Mouse (Mus musculus) CH12.LX (cell line): Measurements from ENCODE around the gene Kcnh4. TPM values are rescaled to one million over a fixed set of nuclear protein-coding genes. Genes with fewer than 3 reads are reported as not detected.

Experiments
- DNase-seq: peaks from one replicate; pipeline ENCODE4 v3.0.0-alpha.2; 2013; ENCODE audit errors: extremely low read depth
- H3K27ac ChIP-seq: 2 replicates; pipeline ENCODE4 v1.5.1; 2012; ENCODE audit warnings: low read depth, mild to moderate bottlenecking, control low read depth, moderate library complexity; ENCODE audit not compliant: insufficient read depth
- H3K27me3 ChIP-seq: replicated peaks from 2 replicates; pipeline ENCODE3; 2012; ENCODE audit warnings: inconsistent platforms
- H3K36me3 ChIP-seq, 2 experiments: replicated peaks in 1 of 2; 2 replicates each; pipeline versions ENCODE3 to v1.6.1; 2012; ENCODE audit warnings: inconsistent platforms in 1 of 2, low read length in 1 of 2, mild to moderate bottlenecking in 1 of 2, mixed read lengths in 1 of 2, moderate library complexity in 1 of 2; ENCODE audit not compliant: control insufficient read depth in 1 of 2, insufficient read depth in 1 of 2
- H3K4me1 ChIP-seq, 2 experiments: 2 replicates each; pipeline ENCODE4 v1.6.1; 2012; ENCODE audit warnings: inconsistent platforms in 1 of 2, moderate library complexity in 1 of 2; ENCODE audit not compliant: insufficient read depth in 2 of 2, control insufficient read depth in 1 of 2
- H3K4me2 ChIP-seq: 2 replicates; pipeline ENCODE4 v1.6.1; 2012; ENCODE audit warnings: low read depth, mild to moderate bottlenecking, control low read depth; ENCODE audit not compliant: poor library complexity, insufficient read depth, severe bottlenecking
- H3K4me3 ChIP-seq, 3 experiments: fragments of 150-350 bp in 1 of 3; sonication (generic) in 1 of 3; replicated peaks in 1 of 3; 2 replicates each; pipeline versions ENCODE3 to v1.5.1; 2011 to 2012; ENCODE audit warnings: low read depth in 2 of 3, low read length in 2 of 3, mild to moderate bottlenecking in 2 of 3, moderate library complexity in 2 of 3, control low read depth in 1 of 3, improper control_type of control experiment in 1 of 3, inconsistent platforms in 1 of 3, mixed read lengths in 1 of 3; ENCODE audit not compliant: poor library complexity in 1 of 3
- H3K79me2 ChIP-seq: replicated peaks from 2 replicates; pipeline ENCODE4 v1.6.1; 2012; ENCODE audit warnings: mild to moderate bottlenecking, moderate library complexity; ENCODE audit not compliant: control insufficient read depth, poor library complexity, insufficient read depth, severe bottlenecking; ENCODE audit errors: extremely low read depth
- H3K9ac ChIP-seq: 2 replicates; pipeline ENCODE4 v1.6.1; 2012; ENCODE audit warnings: low read depth, mild to moderate bottlenecking, control low read depth, moderate library complexity; ENCODE audit not compliant: insufficient read depth
- H3K9me3 ChIP-seq: replicated peaks from 2 replicates; pipeline ENCODE3; 2012; ENCODE audit warnings: low read length, inconsistent platforms, mixed read lengths
- BHLHE40 ChIP-seq: IDR thresholded peaks from 2 replicates; pipeline ENCODE4 v1.6.1; 2011; ENCODE audit warnings: mild to moderate bottlenecking, low read depth, low read length, improper control_type of control experiment
- CHD1 ChIP-seq: IDR thresholded peaks from 2 replicates; pipeline ENCODE4 v1.6.1; 2012; ENCODE audit warnings: low read depth, low read length, improper control_type of control experiment, inconsistent platforms
- ELF1 ChIP-seq: IDR thresholded peaks from 2 replicates; pipeline ENCODE4 v1.6.1; 2014; ENCODE audit warnings: low read depth, mild to moderate bottlenecking, inconsistent platforms, low read length, improper control_type of control experiment
- EP300 ChIP-seq: IDR thresholded peaks from 2 replicates; pipeline ENCODE4 v1.6.1; 2011; ENCODE audit warnings: low read length, improper control_type of control experiment
- ETS1 ChIP-seq: conservative IDR thresholded peaks from 2 replicates; pipeline ENCODE4 v1.6.1; 2012; ENCODE audit warnings: low read depth, mild to moderate bottlenecking, inconsistent platforms, low read length, improper control_type of control experiment, moderate library complexity
- HCFC1 ChIP-seq: IDR thresholded peaks from 2 replicates; pipeline ENCODE4 v1.6.1; 2012; ENCODE audit warnings: low read depth, mild to moderate bottlenecking, inconsistent platforms, low read length, improper control_type of control experiment
- IRF4 ChIP-seq: IDR thresholded peaks from 2 replicates; pipeline ENCODE4 v1.6.1; 2014; ENCODE audit warnings: low read depth, mild to moderate bottlenecking, inconsistent platforms, low read length, improper control_type of control experiment
- JUN ChIP-seq: IDR thresholded peaks from 2 replicates; pipeline ENCODE4 v1.6.1; 2011; ENCODE audit warnings: low read depth, mild to moderate bottlenecking, low read length, improper control_type of control experiment, moderate library complexity; ENCODE audit not compliant: insufficient read depth
- JUND ChIP-seq: conservative IDR thresholded peaks from 2 replicates; pipeline ENCODE4 v1.6.1; 2011; ENCODE audit warnings: low read depth, low read length, improper control_type of control experiment
- KAT2A ChIP-seq: IDR thresholded peaks from 2 replicates; pipeline ENCODE4 v1.6.1; 2012; ENCODE audit warnings: low read length, improper control_type of control experiment, inconsistent platforms; ENCODE audit not compliant: insufficient replicate concordance
- MAX ChIP-seq: IDR thresholded peaks from 2 replicates; pipeline ENCODE4 v1.6.1; 2011; ENCODE audit warnings: low read length, improper control_type of control experiment
- MAZ ChIP-seq: IDR thresholded peaks from 2 replicates; pipeline ENCODE4 v1.6.1; 2012; ENCODE audit warnings: low read depth, mild to moderate bottlenecking, inconsistent platforms, low read length, improper control_type of control experiment, moderate library complexity
- MXI1 ChIP-seq: IDR thresholded peaks from 2 replicates; pipeline ENCODE4 v1.6.1; 2011; ENCODE audit warnings: mild to moderate bottlenecking, low read depth, low read length, improper control_type of control experiment
- PAX5 ChIP-seq: IDR thresholded peaks from 2 replicates; pipeline ENCODE4 v1.6.1; 2012; ENCODE audit warnings: low read length, inconsistent platforms, mixed read lengths
- POLR2AphosphoS2 ChIP-seq: IDR thresholded peaks from 2 replicates; pipeline ENCODE4 v1.6.1; 2011; ENCODE audit warnings: low read depth, low read length, improper control_type of control experiment
- RCOR1 ChIP-seq: conservative IDR thresholded peaks from 2 replicates; pipeline ENCODE4 v1.6.1; 2012; ENCODE audit warnings: low read depth, mild to moderate bottlenecking, inconsistent platforms, low read length, improper control_type of control experiment
- SIN3A ChIP-seq: IDR thresholded peaks from 2 replicates; pipeline ENCODE4 v1.6.1; 2012; ENCODE audit warnings: low read length, improper control_type of control experiment, inconsistent platforms
- SMC3 ChIP-seq: IDR thresholded peaks from 2 replicates; pipeline ENCODE4 v1.6.1; 2011; ENCODE audit warnings: low read depth, low read length, improper control_type of control experiment
- USF1 ChIP-seq: IDR thresholded peaks from 2 replicates; pipeline ENCODE4 v1.6.1; 2014; ENCODE audit warnings: low read depth, mild to moderate bottlenecking, inconsistent platforms, low read length, improper control_type of control experiment
- USF2 ChIP-seq: conservative IDR thresholded peaks from 2 replicates; pipeline ENCODE4 v1.6.1; 2011; ENCODE audit warnings: low read depth, low read length, improper control_type of control experiment
- ZC3H11A ChIP-seq: IDR thresholded peaks from 2 replicates; pipeline ENCODE4 v1.6.1; 2012; ENCODE audit warnings: low read depth, mild to moderate bottlenecking, inconsistent platforms, low read length, improper control_type of control experiment
- ZMIZ1 ChIP-seq: IDR thresholded peaks from 2 replicates; pipeline ENCODE4 v1.6.1; 2012; ENCODE audit warnings: low read depth, mild to moderate bottlenecking, inconsistent platforms, low read length, improper control_type of control experiment
- dilution Hi-C: fragments of 300-500 bp; cut with MboI; formaldehyde crosslinking; loops from 2 replicates; pipeline ENCODE4 v1.14.3; 2020; ENCODE audit warnings: low sequenced_read_pairs; ENCODE audit not compliant: extremely low pct_unique_long_range_greater_than_20kb, extremely low pct_ligation_motif_present
- in situ Hi-C: fragments of 300-500 bp; cut with MboI; formaldehyde crosslinking; loops from 3 replicates; pipeline ENCODE4 v1.14.3; 2019; ENCODE audit warnings: low sequenced_read_pairs, low pct_ligation_motif_present, low pct_unique_long_range_greater_than_20kb, mixed read lengths
- polyA plus RNA-seq: library from polyadenylated mRNA; unstranded; fragments of >175 nt; gene quantifications from 2 replicates; pipeline ENCODE4 v1.2.1, GENCODE M21; 2012; ENCODE audit warnings: low read depth; ENCODE audit not compliant: insufficient read length
- total RNA-seq, 2 experiments: library from RNA; depleted of rRNA; stranded (reverse); fragments of 300-350 nt in 1 of 2; fragments of >200 nt in 1 of 2; gene quantifications; 2 replicates each; pipeline ENCODE4 v1.2.3; 2012 to 2014

The Kcnh4 gene
- total and polyA plus RNA-seq, 3 experiments = 0.87 to 4.0 (median 2.2) TPM

- no peak overlapping the region for H3K27ac ChIP-seq
- no peak overlapping the region for H3K4me2 ChIP-seq
- no peak overlapping the region for H3K4me3 ChIP-seq
- H3K27me3 ChIP-seq = no peaks in the 10 kb centered on the region
- no peaks in the 10 kb centered on the region for H3K9me3 ChIP-seq
- peaks cover 44% of the 10 kb centered on the region for H3K79me2 ChIP-seq
- DNase-seq = no peak
- dilution Hi-C loops = no loop called here
- in situ Hi-C loops = no loop called here
- peaks cover 30 to 81% of the 10 kb centered on the region in 2 experiments for H3K36me3 ChIP-seq
- H3K4me1 ChIP-seq = peaks cover 8 to 62% of the 10 kb centered on the region in 2 experiments
- H3K9ac ChIP-seq = no peak overlapping the region
- TF ChIP-seq RCOR1 = no peak
Observed at GRCm38 (mm10) chr11:100721776-100722492, 37.8 kb downstream of the Kcnh4 start.

GRCm38 (mm10) chr11:100721254-100721653, 38.5 kb downstream of the Kcnh4 start:
- no peak overlapping the region for H3K4me2 ChIP-seq
- H3K79me2 ChIP-seq = peaks cover 41% of the 10 kb centered on the region
- dilution Hi-C loops (no loop called here), in situ Hi-C loops (no loop called here)
- peaks cover 35 to 88% of the 10 kb centered on the region in 2 experiments for H3K36me3 ChIP-seq
- no peak for DNase-seq
- no peak overlapping the region for H3K9ac ChIP-seq
- H3K4me3 ChIP-seq = no peak overlapping the region
- H3K27me3 ChIP-seq = no peaks in the 10 kb centered on the region
- TF ChIP-seq MAZ (no peak), ZC3H11A (no peak), IRF4 (no peak), JUND (no peak), ELF1 (no peak), RCOR1 (no peak), JUN (no peak), MXI1 (no peak), EP300 (no peak)
- TF ChIP-seq, all 38 proteins: peak for 0
- no peaks in the 10 kb centered on the region for H3K9me3 ChIP-seq
- H3K27ac ChIP-seq = no peak overlapping the region
- peaks cover 8 to 60% of the 10 kb centered on the region in 2 experiments for H3K4me1 ChIP-seq

- no peak for DNase-seq
- in situ Hi-C loops (no loop called here), dilution Hi-C loops (no loop called here)
- Histone ChIP-seq H3K9me3 (no peaks in the 10 kb centered on the region), H3K4me2 (no peak overlapping the region), H3K79me2 (peaks cover 35% of the 10 kb centered on the region), H3K27me3 (no peaks in the 10 kb centered on the region), H3K36me3 (peaks cover 43 to 92% of the 10 kb centered on the region in 2 experiments), H3K4me1 (peaks cover 8 to 52% of the 10 kb centered on the region in 2 experiments), H3K27ac (no peak overlapping the region), H3K9ac (no peak overlapping the region), H3K4me3 (no peak overlapping the region)
- TF ChIP-seq ZMIZ1 (no peak), HCFC1 (no peak), KAT2A (no peak), CHD1 (no peak), ELF1 (no peak), USF1 (no peak), PAX5 (no peak), USF2 (no peak), ETS1 (no peak), EP300 (no peak), POLR2AphosphoS2 (no peak), SMC3 (no peak), BHLHE40 (no peak), ZC3H11A (no peak), IRF4 (no peak), SIN3A (no peak), MAZ (no peak), JUND (no peak), RCOR1 (no peak), MAX (no peak)
Observed at GRCm38 (mm10) chr11:100720345-100720744, 39.4 kb downstream of the Kcnh4 start.
